ENCODE assay signal across 10 mouse cellular contexts in the genomic region with DNA sequence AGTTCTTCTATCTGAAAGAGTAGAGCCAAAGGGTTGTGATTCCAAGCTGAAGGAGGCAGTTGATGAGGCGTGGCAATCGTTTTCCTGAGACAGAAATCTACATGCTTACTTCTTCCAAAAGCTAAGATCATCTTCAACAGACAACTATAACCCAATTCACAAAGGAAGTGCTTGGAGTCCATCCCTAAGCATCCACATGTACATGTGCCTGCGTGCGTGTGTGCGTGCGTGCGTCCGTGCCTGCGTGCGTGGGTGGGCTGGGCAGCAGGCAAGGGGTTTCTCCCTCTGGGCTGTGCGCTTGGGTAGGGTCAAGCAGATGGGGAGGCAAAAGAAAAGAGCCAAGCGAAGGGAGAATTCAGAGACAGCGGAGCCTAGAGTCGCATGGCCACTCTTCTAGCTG.
DNase-seq lines count a peak whose midpoint lies in the region; ATAC-seq and TF ChIP-seq lines count a peak whose summit lies in the region.
"Had no signal": no experiment of that assay in that cellular context is flagged by ENCODE, and none has a peak within 500 bp of the region (broad histone marks: within the 10 kb centered on the region; RNA-seq: fewer than 3 reads in every experiment).

No protein-coding gene starts in this region.

- TF ChIP-seq CTCF in lung, embryonic 14.5 days (IDR thresholded peaks at IDR 0.05; ENCODE audit: low read depth): no peak

- no peaks in the 10 kb centered on the region for H3K36me3 ChIP-seq in forebrain, embryonic 11.5 days (ENCODE audit: control insufficient read depth, insufficient read depth, low read length)
- H3K36me3 ChIP-seq in forebrain, embryonic 14.5 days (ENCODE audit: control insufficient read depth, insufficient read depth, low read length): no peaks in the 10 kb centered on the region
- H3K36me3 ChIP-seq in lung, embryonic 14.5 days (ENCODE audit: insufficient read depth): no peaks in the 10 kb centered on the region
- no peaks in the 10 kb centered on the region for H3K36me3 ChIP-seq in heart, embryonic 15.5 days
- H3K36me3 ChIP-seq in neural tube, embryonic 14.5 days (ENCODE audit: control insufficient read depth, insufficient read depth, low read length): no peaks in the 10 kb centered on the region
- no peaks in the 10 kb centered on the region for H3K36me3 ChIP-seq in liver, embryonic 12.5 days
- H3K36me3 ChIP-seq: liver, embryonic 13.5 days had no signal

- H3K27me3 ChIP-seq in forebrain, embryonic 11.5 days (ENCODE audit: control insufficient read depth, insufficient read depth, low read length): no peaks in the 10 kb centered on the region
- no peaks in the 10 kb centered on the region for H3K27me3 ChIP-seq in forebrain, embryonic 14.5 days (replicated peaks; ENCODE audit: control insufficient read depth, insufficient read depth, low read length)
- no peaks in the 10 kb centered on the region for H3K27me3 ChIP-seq in lung, embryonic 14.5 days (ENCODE audit: insufficient read depth, low read length)
- no peaks in the 10 kb centered on the region for H3K27me3 ChIP-seq in heart, embryonic 15.5 days
- H3K27me3 ChIP-seq in neural tube, embryonic 14.5 days (ENCODE audit: control insufficient read depth, insufficient read depth, low read length): no peaks in the 10 kb centered on the region
- H3K27me3 ChIP-seq in liver, embryonic 12.5 days (replicated peaks): 0 out of 2 replicates have a peak, but pooled peaks cover 4% of the 10 kb centered on the region
- H3K27me3 ChIP-seq: liver, embryonic 13.5 days had no signal

- H3K4me2 ChIP-seq in forebrain, embryonic 11.5 days (ENCODE audit: low read depth, low read length, severe bottlenecking): no peak overlapping the region
- H3K4me2 ChIP-seq in forebrain, embryonic 14.5 days (ENCODE audit: low read length): no peak overlapping the region
- peak overlapping the region; percentile 35; the same call in 1 of the 2 replicates for H3K4me2 ChIP-seq in lung, embryonic 14.5 days
- peak overlapping the region; percentile 49 for H3K4me2 ChIP-seq in heart, embryonic 15.5 days
- H3K4me2 ChIP-seq in neural tube, embryonic 14.5 days (ENCODE audit: low read depth, low read length): no peak overlapping the region
- H3K4me2 ChIP-seq in liver, embryonic 12.5 days: no peak overlapping the region
- H3K4me2 ChIP-seq: liver, embryonic 13.5 days had no signal

- H3K4me1 ChIP-seq in forebrain, embryonic 11.5 days (replicated peaks; ENCODE audit: control insufficient read depth, insufficient read depth, low read length): peaks cover 14% of the 10 kb centered on the region
- peaks cover 18% of the 10 kb centered on the region for H3K4me1 ChIP-seq in forebrain, embryonic 14.5 days (ENCODE audit: control insufficient read depth, insufficient read depth, low read length)
- peaks cover 30% of the 10 kb centered on the region for H3K4me1 ChIP-seq in lung, embryonic 14.5 days (ENCODE audit: insufficient read depth)
- H3K4me1 ChIP-seq in heart, embryonic 15.5 days (replicated peaks): peaks cover 53% of the 10 kb centered on the region
- peaks cover 19% of the 10 kb centered on the region for H3K4me1 ChIP-seq in neural tube, embryonic 14.5 days (ENCODE audit: control insufficient read depth, insufficient read depth, low read length)
- H3K4me1 ChIP-seq in liver, embryonic 12.5 days: peaks cover 7% of the 10 kb centered on the region
- H3K4me1 ChIP-seq: liver, embryonic 13.5 days had no signal

- no peaks in the 10 kb centered on the region for H3K9me3 ChIP-seq in forebrain, embryonic 11.5 days (ENCODE audit: control insufficient read depth, low read length)
- H3K9me3 ChIP-seq in forebrain, embryonic 14.5 days (replicated peaks; ENCODE audit: control insufficient read depth, low read length): no peaks in the 10 kb centered on the region
- no peaks in the 10 kb centered on the region for H3K9me3 ChIP-seq in lung, embryonic 14.5 days (ENCODE audit: low read depth, low read length)
- no peaks in the 10 kb centered on the region for H3K9me3 ChIP-seq in heart, embryonic 15.5 days (replicated peaks)
- no peaks in the 10 kb centered on the region for H3K9me3 ChIP-seq in neural tube, embryonic 14.5 days (ENCODE audit: control insufficient read depth, low read length)
- no peaks in the 10 kb centered on the region for H3K9me3 ChIP-seq in liver, embryonic 12.5 days (replicated peaks)
- H3K9me3 ChIP-seq: liver, embryonic 13.5 days had no signal

- H3K4me3 ChIP-seq in forebrain, embryonic 11.5 days (ENCODE audit: low read depth, low read length): no peak overlapping the region
- H3K4me3 ChIP-seq in forebrain, embryonic 14.5 days (ENCODE audit: low read depth, low read length): no peak overlapping the region
- no peak overlapping the region for H3K4me3 ChIP-seq in lung, embryonic 14.5 days (ENCODE audit: low read depth, low read length)
- H3K4me3 ChIP-seq in heart, embryonic 15.5 days: no peak overlapping the region
- no peak overlapping the region for H3K4me3 ChIP-seq in neural tube, embryonic 14.5 days (ENCODE audit: low read depth, low read length)
- H3K4me3 ChIP-seq in liver, embryonic 12.5 days: no peak overlapping the region
- H3K4me3 ChIP-seq: layer of hippocampus, adult 2 months; liver, embryonic 13.5 days had no signal

- H3K9ac ChIP-seq in forebrain, embryonic 11.5 days (ENCODE audit: low read length): no peak overlapping the region
- H3K9ac ChIP-seq in forebrain, embryonic 14.5 days (ENCODE audit: low read length): no peak overlapping the region
- H3K9ac ChIP-seq in lung, embryonic 14.5 days: no peak overlapping the region
- no peak overlapping the region for H3K9ac ChIP-seq in heart, embryonic 15.5 days
- H3K9ac ChIP-seq in neural tube, embryonic 14.5 days (replicated peaks; ENCODE audit: low read depth, low read length): no peak overlapping the region
- no peak overlapping the region for H3K9ac ChIP-seq in liver, embryonic 12.5 days
- H3K9ac ChIP-seq: liver, embryonic 13.5 days had no signal

- no peak overlapping the region for H3K27ac ChIP-seq in forebrain, embryonic 11.5 days (ENCODE audit: low read depth, low read length)
- H3K27ac ChIP-seq in forebrain, embryonic 14.5 days (ENCODE audit: low read depth, low read length): no peak overlapping the region
- peak overlapping the region; percentile 69 for H3K27ac ChIP-seq in lung, embryonic 14.5 days (ENCODE audit: low read depth)
- H3K27ac ChIP-seq in heart, embryonic 15.5 days: peak overlapping the region; percentile 77
- H3K27ac ChIP-seq in neural tube, embryonic 14.5 days (ENCODE audit: low read depth, low read length): peak overlapping the region; percentile 12; the same call in 1 of the 2 replicates
- no peak overlapping the region for H3K27ac ChIP-seq in liver, embryonic 12.5 days
- H3K27ac ChIP-seq: layer of hippocampus, adult 2 months; liver, embryonic 13.5 days had no signal

- DNase-seq in forebrain, embryonic 11.5 days (ENCODE audit: low spot score): peak; percentile 63
- DNase-seq in forebrain, embryonic 14.5 days (ENCODE audit: low spot score): no peak
- DNase-seq in lung, embryonic 14.5 days: no peak
- no peak for DNase-seq in lung, postnatal 10 days
- DNase-seq: liver, embryonic 13.5 days had no signal

- ATAC-seq in forebrain, embryonic 11.5 days (replicated peaks; ENCODE audit: low FRiP score): no peak
- no peak for ATAC-seq in forebrain, embryonic 14.5 days
- ATAC-seq in lung, embryonic 14.5 days (ENCODE audit: insufficient read depth): no peak
- ATAC-seq in heart, embryonic 15.5 days (replicated peaks; ENCODE audit: insufficient number of reproducible peaks, insufficient read depth, low FRiP score, low read depth): no peak
- ATAC-seq in neural tube, embryonic 14.5 days (ENCODE audit: low read depth): peak; percentile 13; the same call in 1 of the 2 replicates
- ATAC-seq in erythroblast, adult 5-6 weeks (replicated peaks; ENCODE audit: low FRiP score, poor library complexity, severe bottlenecking): no peak
- no peak for ATAC-seq in liver, embryonic 12.5 days

- WGBS in forebrain, embryonic 11.5 days: 68% methylated on average over 14 of the region's 14 CpGs
- WGBS in forebrain, embryonic 14.5 days: 78% methylated on average over 14 of the region's 14 CpGs
- 75% methylated on average over 14 of the region's 14 CpGs for WGBS in lung, embryonic 14.5 days
- 74% methylated on average over 14 of the region's 14 CpGs for WGBS in heart, embryonic 15.5 days
- WGBS in neural tube, embryonic 14.5 days: 76% methylated on average over 14 of the region's 14 CpGs
- WGBS in liver, embryonic 12.5 days (ENCODE audit: insufficient replicate concordance): 73% methylated on average over 14 of the region's 14 CpGs

Comparison
In these comparisons a context has a peak if more than half of its experiments do, and no peak if none do; other contexts are left out.
1. H3K27ac ChIP-seq: peak in lung, embryonic 14.5 days (single experiment), heart, embryonic 15.5 days (single experiment) and neural tube, embryonic 14.5 days (single experiment); none in forebrain, embryonic 11.5 days (single experiment), forebrain, embryonic 14.5 days (single experiment) and liver, embryonic 12.5 days (single experiment).
2. H3K4me2 ChIP-seq: peak in lung, embryonic 14.5 days (single experiment) and heart, embryonic 15.5 days (single experiment); none in forebrain, embryonic 11.5 days (single experiment), forebrain, embryonic 14.5 days (single experiment), neural tube, embryonic 14.5 days (single experiment) and liver, embryonic 12.5 days (single experiment).